Mouse (Mus musculus) ovary, postnatal 10 days (tissue): ENCODE data around the gene Scn8a.

ENCODE experiments used
- DNase-seq: peaks from one replicate; pipeline ENCODE4 v3.0.0; 2022; ENCODE audit warnings: low spot score

The Scn8a gene

DNA sequence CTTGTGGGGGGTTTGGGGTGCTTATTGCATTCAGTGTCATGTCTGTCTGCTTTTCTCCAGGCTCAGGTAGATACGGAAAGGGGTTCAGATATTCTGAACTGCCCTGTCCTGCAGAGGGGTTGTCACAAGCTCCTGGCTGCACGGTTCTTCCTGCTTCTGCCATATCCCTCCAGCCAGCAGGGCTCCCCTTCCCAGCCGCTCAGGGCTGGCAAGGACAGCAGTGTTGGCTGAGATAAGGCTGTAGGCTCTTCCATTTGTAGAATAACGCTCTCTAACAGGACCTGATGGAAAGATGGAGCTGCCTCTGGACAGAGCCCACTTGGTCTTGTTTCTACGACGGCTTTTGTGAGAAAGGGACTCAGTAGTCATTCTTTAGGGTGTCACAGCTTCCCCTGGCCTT is 172.3 kb downstream of the Scn8a start:
- no peak for DNase-seq

DNA sequence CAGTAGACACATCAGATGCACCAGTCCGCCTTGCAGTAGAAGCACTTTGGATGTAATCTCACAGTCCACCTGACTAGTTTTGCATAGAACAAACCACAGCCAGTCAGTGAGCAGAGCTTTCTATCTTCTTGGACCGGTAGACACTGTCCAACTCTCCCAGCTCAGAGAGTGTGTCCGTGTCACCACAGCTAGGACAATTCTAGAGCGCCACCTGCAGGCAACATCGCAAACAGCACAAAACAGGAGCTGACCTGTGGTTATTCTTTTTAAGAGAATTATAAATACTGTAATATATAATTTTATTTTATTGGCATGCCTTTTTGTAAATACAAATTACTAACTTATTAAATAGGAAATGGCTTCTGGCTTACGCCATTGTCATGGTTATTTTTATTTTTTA is 173.0 kb downstream of the Scn8a start:
- DNase-seq = no peak

DNA sequence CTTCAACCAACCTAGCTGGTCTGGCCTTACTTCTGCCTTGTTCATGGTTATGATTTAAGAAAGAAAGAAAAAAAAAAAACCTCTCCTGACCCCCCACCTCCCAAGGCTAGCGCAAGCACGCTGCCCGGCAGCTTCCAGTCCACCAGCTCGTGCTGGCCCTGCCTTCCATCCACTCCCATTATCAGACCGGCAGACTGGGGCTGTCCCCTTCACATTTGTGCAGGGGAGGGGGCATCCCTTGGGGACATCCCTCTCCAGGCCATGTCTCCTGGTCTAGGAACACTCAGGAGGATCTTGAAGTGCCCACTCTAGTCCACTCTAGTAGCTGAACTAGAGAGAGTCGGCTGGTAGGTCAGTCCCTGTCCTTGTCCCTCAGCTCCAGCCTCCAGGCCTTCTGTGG is 174.9 kb downstream of the Scn8a start:
- DNase-seq = no peak

DNA sequence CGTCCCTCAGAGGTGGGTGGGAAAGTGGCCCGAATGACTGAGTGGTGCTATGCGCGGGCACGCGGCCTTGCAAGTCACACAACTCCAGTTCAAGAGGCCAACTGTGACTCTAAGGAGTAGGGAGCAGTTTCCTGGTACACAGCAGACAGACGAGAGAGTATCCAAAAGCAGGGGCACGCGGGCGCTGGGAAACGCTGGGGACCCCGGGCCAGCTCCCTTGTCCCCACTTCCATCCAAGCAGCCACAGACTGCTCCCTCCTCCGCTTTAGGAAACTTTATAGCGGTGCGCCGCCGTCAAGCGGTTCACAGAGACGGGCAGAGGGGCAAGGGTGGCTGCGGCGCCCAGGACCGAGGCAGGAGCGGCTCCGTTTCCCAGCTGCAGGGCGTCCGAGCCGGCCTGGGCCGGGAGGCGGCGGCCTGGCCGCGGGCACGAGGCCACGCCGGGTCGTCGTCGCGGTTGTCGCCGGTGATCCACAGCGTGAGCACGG is 176.4 kb downstream of the Scn8a start:
- DNase-seq = no peak

DNA sequence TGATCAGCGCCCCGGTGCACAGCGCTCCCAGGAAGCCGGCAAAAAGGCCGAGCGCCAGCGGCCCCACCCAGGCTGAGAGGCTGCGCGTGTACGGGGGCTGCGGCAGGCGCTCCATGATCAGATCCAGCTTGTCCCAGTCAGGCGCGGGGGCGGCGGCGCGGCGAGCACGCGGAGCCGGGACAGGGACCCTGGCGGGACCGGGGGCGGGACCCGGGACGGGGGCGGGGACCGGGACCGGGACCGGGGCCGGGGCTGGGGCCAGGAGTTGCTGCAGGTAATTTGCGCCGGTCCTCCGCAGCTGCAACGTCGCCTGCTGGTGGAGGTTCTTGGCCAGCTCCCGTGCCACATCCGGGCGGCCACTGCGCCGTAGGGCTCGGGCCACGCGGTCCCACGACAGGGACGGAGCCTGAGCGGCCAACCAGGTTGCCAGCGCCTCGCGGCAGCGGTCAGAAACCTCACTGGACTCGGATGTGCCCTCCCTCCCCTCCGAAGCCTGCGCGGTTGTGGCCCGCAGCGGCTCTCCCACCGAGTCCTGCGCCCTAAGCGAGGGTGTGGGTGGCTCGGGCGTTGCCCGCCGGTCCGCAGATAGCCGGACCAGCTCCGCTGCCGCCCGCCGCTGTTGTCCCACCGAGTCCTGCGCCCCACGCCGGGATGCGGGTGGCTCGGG is 177.0 kb downstream of the Scn8a start:
- no peak for DNase-seq

DNA sequence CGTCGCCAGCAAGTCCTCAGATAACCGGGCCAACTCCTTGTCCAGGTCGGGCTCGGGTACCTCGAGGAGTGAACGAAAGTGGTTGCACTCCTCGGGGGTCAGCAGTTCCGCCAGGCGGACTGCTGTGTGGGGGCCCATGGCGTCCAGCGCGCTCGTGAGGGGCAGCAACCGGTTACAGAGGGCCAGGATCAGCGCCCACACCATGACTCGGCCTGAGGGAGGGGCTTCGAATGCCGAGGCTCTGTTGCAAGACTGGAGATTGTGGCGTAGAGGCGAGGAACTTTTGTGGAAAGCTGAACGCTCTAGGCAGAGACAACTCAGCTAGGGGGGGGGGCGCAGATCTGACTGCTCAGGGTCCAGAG is 177.5 kb downstream of the Scn8a start, which contains the start of gene Gm47841:
Gene Gm47841 (minus strand): TSS at position 204 of the 362 bp plus-strand sequence.
- no peak for DNase-seq

DNA sequence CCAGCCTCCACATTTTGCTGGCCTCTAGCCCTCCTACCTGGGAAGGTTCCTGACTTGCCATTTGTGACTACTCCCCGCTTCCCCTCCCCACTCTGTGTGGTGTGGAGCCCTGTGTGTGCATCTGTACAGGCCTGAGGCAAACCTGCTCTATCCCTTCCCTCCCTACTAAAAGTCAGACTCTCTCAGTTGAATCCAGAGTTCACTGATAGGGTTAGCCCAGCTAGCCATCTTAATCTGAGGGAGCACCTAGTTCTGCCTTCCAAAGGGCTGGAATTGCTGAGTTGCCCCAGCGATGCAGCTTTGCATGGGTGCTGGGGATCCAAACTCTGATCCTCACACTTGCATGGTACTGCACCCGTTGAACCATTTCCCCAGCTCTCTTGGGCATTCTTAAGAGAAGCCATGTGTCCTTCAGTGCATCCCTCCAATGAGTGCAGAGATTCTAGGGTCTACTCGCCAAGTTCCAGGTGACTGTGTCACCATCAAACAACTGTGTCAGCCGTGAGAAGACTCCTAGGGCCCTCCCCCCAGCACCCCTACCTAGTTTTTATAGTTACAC is 178.8 kb downstream of the Scn8a start:
- no peak for DNase-seq

DNA sequence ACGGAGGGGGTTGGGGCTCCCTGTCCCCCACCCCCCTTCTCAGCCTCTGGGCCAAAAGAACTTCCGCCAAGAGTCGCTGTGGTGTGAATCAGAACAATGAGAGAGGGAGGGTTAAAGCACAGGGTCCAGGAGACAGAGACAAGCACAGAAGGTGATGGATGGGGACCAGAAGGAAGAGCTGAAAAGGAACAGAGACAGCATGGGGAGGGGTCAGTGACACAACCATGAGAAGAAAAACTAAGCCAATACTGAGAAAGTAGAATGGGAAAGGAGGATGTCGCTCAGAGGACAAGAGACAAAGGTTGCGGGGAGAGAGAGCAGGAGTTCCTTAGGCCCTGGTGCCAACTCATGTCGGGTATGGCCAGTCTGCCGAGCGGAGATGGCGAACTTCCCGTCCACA is 182.2 kb downstream of the Scn8a start:
- DNase-seq = no peak

DNA sequence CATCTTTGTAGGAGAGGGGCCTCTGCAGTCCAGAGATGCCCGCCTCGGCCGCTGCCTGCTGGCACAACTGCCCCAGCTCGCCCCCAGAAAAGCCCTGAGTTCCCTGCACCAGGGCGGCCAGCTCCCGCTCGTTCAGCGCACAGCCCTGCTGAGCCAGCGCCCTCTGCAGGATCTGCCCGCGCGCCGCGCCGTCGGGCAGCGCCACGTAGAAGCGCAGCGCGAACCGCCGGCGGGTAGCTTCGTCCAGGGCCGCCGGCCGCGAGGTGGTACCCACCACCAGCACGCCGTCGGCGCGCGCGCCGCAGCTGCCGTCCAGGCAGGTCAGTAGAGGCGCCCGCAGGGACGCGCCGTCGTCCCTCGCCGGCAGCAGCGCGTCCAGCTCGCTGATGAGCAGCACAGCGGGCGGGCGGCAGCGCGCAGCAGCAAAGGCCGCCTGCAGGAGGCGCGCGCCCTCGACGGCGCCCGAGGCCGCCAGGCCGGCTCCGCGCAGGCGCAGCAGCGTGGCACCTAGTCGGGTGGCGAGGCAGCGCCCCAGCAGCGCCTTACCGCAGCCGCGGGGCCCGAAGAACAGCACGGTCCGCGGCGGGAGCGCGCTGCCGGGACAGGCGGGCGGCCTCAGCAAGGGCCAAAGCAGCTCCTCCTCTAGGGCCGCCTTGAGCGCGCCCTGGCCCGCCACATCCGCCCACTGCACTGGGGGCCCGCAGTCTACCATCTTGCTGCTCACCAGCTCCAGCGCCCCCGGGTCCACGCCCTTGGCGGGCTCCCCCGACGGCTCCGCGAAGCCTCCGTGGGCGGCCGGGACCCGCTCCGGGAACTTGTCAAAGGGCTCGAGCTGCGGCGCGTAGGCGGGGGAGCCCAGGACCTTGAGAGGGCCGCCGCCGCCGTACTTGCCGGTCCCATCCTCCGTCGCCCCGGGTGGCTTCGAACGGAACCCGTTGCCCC is 183.2 kb downstream of the Scn8a start:
- DNase-seq = no peak

DNA sequence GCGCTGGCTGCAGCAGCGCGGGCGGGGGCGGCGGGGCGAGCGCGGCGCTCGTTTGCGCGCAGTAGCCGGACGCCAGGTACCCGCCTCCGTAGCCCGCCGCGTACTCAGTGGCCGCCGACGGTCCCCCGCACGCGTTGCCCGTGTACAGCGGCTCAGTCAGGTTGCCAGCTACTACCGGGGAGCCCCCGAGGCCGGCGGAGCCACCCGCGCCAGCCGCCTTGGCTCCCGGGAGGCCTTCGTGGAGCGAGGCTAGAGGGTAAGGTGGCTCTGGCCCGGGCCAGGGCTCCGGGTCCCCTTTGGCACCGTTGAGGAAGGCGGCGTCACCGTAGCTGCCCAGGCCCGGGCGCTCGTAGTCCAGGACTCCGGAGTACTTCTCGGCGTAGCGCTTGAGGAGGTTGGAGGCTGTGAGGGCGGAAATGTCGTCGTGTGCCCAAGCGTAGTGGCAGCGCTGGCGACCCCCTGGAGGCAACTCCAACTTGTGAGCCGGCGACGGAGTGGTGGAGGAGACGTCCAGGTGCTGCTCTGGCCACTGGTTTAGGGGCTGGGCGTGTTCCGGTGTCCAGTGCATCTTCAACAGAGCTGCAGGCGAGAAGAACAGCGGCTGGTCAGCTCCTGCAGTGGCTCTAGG is 184.3 kb downstream of the Scn8a start:
- DNase-seq = no peak

DNA sequence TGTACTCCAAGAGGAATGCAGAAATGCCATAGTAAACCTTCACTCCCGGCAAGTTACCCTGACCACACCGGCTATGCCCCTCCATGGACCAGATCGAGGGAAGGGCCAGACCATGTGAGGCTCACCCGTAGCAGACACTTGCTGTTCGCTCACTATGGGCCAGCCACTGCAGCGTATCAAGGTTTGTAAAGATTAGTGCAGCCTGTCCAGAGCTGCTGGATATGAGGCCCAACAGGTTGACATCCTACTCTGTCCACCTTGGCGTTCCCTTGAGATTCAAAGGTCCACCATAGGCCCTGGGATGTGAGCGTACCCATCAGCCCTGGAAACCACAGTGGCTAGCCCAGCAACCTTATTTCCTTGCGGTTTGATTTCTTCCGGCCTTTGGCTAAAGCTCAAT is 184.9 kb downstream of the Scn8a start:
- no peak for DNase-seq

DNA sequence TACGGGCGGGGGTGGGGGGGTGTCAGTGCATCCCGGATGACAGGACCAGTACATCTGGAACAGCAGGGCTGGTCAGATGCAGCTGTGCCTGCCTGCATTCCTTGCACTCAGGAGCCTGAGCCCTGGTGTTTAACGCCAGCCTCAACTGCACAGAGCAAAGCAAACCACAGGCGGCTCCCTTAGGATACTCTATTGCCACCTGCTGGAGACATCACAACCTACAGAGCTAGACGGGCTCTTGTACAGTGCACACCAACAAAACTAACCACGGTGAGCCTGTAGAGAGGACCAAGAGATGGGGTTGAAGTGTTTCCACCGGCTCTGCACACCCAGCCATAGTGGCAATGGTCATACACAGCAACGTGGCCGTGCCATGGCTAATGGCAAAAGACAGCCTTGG is 186.6 kb downstream of the Scn8a start:
- DNase-seq = no peak

DNA sequence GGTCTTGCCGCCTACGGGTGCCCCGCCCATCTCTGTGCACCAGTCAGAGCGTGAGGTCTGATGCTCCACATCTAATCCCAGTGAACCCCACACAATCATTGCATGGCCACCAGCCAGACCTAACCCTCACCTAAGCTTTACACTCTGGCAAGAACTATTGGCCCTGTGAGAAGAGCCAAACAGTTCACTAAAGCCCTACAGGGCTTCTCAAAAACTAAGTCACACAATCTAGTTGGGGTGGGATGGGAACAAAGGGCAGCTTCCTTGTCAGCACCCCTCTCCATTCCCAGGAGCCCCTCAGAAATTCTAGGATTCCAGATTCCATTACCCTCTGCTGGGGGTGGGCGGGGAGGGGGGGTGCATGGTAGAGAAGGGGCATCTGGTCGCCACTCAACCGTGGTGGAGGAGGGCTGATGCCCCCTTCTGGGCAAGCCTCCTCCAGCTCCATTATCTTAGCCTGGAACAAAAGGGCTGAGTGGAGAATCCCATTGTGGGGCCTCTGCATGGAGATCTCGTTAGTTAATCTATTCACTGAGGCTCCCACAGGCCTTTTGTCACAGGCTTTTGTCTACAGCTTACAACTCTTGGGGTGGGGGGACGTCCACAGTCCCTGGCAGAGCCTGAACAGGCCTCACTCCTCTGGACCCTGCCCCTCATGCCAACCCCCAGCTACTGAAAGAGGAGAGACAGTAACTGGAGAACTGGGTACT is 190.1 kb downstream of the Scn8a start:
- DNase-seq = no peak

DNA sequence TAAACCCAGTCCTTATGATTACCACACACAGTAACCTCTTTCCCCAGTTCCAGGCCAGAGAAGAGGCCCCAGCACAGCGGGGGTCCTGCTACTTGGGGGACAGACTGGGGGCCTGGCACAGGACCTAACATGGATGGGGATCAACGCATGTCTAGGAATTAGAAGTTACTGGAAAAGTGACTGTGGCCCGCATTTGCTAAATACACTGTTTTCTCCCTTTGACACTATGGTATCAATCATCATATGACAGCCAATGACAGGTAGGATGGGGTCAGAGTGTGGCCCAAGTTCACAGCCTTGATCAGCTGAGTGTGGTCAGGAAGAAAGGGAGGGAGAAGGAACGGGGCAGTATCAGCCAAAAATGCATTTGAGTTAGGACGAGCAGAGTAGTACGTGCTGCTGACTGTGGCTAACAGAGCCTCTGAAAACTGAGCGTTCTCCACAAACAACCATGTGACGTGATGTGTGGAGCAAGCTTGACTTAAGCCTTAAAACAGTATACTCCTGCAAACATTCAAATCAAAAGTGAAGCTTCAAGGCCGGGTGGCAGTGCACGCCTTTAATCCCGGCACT is 190.7 kb downstream of the Scn8a start:
- DNase-seq = no peak

DNA sequence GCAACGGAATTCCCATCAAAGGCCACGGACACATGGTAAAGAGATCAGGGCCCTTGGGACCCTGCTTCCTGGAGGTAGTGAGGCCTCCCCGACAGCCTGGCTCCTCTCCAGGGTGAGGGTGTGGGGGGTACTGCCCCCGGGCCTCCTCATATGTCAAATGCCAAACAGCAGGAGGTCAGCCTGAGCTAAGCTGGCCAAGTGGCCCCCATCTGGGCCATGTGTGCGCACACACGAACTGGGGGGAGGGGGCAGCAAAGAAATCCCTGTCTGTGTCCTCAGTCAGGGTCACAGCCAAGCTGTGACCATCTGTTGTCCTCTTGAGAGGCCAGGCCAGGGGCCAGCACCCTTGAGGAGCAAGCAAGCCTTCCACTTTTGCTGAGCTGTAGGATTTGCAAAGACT is 195.4 kb downstream of the Scn8a start:
- no peak for DNase-seq

DNA sequence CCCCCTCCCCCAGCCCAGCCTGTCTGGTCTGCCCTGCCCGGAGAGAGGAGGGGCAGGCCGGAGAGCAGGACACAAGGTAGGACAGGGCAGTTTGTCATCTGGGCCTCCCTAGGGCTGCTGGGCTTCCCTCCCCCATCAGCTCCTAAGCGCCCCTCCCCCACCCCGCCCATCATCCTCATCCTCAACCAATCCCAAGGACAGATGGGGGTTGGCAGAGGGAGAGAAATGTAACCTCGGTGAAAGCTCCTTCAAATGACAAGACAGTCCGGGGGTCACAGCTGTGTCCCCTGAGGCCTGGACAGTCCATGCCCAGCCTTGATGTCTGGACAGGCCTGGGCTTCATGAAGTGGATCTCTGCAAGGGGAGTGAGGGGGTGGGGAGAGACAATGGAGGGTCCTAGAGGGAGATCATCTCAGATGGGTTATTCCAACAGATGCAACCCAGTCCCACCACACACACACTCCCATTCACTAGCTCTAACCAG is 196.7 kb downstream of the Scn8a start:
- DNase-seq = no peak

DNA sequence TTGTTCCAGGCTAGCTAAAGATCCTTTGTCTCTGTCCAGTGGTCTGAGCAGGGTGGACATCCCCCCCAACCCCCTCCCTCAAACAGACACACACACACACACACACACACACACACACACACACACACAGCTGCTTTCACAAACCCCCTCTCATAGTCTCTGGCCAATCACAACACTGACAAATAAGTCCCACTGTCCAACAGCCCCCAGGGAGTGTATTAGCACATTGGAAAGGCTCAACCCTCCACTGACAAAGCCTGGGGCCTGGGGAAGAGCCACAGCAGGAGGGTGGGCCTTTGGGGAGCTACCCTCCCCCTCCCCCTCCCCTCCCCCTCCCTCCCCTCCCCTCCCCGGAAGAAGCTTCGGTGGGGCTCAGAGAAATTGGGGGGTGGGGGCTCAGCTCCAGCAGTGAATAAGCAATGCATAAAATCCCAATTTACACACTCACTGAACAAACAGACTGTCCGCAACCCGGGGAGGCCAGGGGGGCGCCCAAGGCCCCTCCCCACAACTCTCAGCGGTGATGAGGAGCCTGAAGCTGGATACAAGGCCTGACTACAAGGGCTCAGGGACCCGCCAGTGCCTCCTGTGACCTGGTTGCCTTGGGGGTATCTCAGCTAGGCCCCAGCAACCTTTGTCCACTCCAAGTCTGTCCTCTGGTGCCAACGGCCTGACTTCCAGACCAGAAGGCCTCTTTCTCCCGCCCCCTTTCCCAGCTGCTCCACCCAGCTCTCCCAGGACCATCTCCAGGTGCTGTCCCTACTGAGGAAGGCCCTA is 197.4 kb downstream of the Scn8a start:
- no peak for DNase-seq

DNA sequence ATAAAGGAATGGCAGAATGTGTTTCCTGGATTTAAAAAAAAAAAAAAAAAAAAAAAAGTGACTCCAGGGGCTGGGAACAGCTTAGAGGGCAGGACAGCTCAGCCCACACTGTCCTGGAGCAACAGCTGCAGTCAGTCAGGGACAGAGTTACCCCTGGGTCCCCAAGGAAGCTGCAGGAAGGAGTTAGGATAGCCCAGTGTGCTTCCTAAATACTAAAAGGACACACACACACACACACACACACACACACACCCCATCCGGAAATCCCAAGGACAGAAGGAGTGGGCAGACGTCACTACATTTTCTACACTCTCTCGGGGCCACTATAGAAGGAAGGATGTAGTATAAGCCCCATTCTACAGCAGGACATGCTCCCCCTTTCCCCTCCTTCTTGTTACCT is 198.4 kb downstream of the Scn8a start:
- DNase-seq = no peak

DNA sequence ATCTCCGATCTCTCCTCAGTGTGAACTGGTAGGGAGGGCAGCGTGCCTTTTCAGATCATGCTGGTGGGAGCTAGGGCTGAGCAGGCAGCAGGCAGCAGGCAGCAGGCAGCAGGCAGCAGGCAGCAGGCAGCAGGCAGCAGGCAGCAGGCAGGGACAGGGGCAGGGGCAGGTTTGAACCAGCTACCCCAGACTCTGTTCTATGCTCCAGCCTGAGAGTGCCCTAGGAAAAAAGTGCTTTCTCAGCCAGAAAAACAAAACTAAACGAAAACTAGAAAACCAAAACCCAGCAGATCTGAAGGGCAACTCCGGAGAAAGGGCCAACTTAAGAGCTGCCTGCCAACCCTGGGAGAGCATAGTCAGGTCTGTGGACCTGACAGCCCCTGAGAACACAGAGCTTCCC is 199.0 kb downstream of the Scn8a start:
- no peak for DNase-seq

DNA sequence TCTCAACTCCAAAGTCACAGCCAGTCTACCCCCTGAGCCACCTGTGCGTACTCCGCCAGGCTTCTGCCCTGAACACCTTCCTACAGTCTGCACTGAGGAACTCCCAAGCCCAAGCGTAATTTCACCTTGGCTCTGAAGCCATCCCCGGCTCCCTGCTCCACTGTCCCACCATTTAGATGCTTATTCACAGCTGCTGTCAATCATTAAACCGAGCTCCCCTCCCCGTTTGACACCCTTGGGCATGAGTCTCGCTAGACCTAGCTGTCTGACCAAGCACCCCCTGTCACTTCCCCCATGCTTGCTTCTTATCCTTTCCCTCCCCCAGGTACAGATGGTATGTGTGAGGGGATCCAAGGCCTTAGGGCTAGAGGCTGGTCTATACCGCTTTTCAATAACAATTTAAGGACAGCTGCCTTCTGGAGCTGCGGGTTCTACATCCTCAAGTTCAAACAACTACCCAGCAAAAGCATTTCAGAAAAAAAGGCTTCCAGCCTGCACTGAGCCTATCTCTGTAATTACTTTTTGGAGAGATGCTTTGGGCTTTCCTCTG is 200.1 kb downstream of the Scn8a start:
- DNase-seq = no peak
